Mouse (Mus musculus): ENCODE measurements around the gene Wnt10a. TPM values are rescaled to one million over a fixed set of nuclear protein-coding genes. Genes with fewer than 3 reads are reported as not detected.
A peak's percentile ranks its signal among the peaks of the same experiment; 100 is the strongest.
"Not testable (repeated sequence)": the region's sequence is repeated elsewhere in the genome, so short reads cannot be mapped to it uniquely, and the experiment has no call there.

The Wnt10a gene
- total RNA-seq, 2 experiments from 2014 or later = not detected

- intact Hi-C loops (cut with DNase I) = loop anchor here (1.0 kb wide), 1 partner anchor 20 kb away; no protein-coding TSS in a partner anchor
- peak; percentile 73 for DNase-seq (ENCODE audit: low spot score)
Observed at GRCm38 (mm10) chr1:74808078-74808477, 16.8 kb downstream of the Wnt10a start.

GRCm38 (mm10) chr1:74809007-74809406 lies 17.7 kb downstream of the Wnt10a start:
- no peak for DNase-seq (ENCODE audit: low spot score)
- intact Hi-C loops (cut with DNase I) = no loop called here

- intact Hi-C loops (cut with DNase I) = no loop called here
- no peak for DNase-seq (ENCODE audit: low spot score)
Observed at GRCm38 (mm10) chr1:74814931-74815647, 23.8 kb downstream of the Wnt10a start.

- DNase-seq (ENCODE audit: low spot score); intact Hi-C loops (cut with DNase I): not testable (repeated sequence)
Observed at GRCm38 (mm10) chr1:74815965-74816364, 24.6 kb downstream of the Wnt10a start.

- intact Hi-C loops (cut with DNase I) = no loop called here
- peak; percentile 84 for DNase-seq (ENCODE audit: low spot score)
Observed at GRCm38 (mm10) chr1:74816612-74817199, 25.4 kb downstream of the Wnt10a start.

- intact Hi-C loops (cut with DNase I) = no loop called here
Observed at GRCm38 (mm10) chr1:74817219-74817618, 25.9 kb downstream of the Wnt10a start.

GRCm38 (mm10) chr1:74818509-74818908 lies 27.2 kb downstream of the Wnt10a start:
- intact Hi-C loops (cut with DNase I) = no loop called here
- no peak for DNase-seq (ENCODE audit: low spot score)

More at GRCm38 (mm10) chr1:74817219-74817618, 25.9 kb downstream of the Wnt10a start:
- no peak for DNase-seq (ENCODE audit: low spot score)

GRCm38 (mm10) chr1:74823598-74823997 lies 32.3 kb downstream of the Wnt10a start:
- DNase-seq (ENCODE audit: low spot score); intact Hi-C loops (cut with DNase I): not testable (repeated sequence)

GRCm38 (mm10) chr1:74824518-74825302 lies 33.4 kb downstream of the Wnt10a start:
- DNase-seq (ENCODE audit: low spot score) = no peak
- intact Hi-C loops (cut with DNase I) = no loop called here

- intact Hi-C loops (cut with DNase I) = no loop called here
- DNase-seq (ENCODE audit: low spot score) = no peak
Observed at GRCm38 (mm10) chr1:74830061-74830460, 38.7 kb downstream of the Wnt10a start.

- DNase-seq (ENCODE audit: low spot score) = no peak
- intact Hi-C loops (cut with DNase I) = no loop called here
Observed at GRCm38 (mm10) chr1:74833255-74833654, 41.9 kb downstream of the Wnt10a start.

- DNase-seq (ENCODE audit: low spot score) = no peak
- intact Hi-C loops (cut with DNase I) = no loop called here
Observed at GRCm38 (mm10) chr1:74843090-74843489, 51.8 kb downstream of the Wnt10a start.

GRCm38 (mm10) chr1:74846341-74846740 lies 55.0 kb downstream of the Wnt10a start:
- DNase-seq (ENCODE audit: low spot score) = no peak
- intact Hi-C loops (cut with DNase I) = no loop called here

- intact Hi-C loops (cut with DNase I) = no loop called here
Observed at GRCm38 (mm10) chr1:74848946-74849345, 57.6 kb downstream of the Wnt10a start.

GRCm38 (mm10) chr1:74850251-74850650 lies 58.9 kb downstream of the Wnt10a start:
- intact Hi-C loops (cut with DNase I) = no loop called here
- no peak for DNase-seq (ENCODE audit: low spot score)

More at GRCm38 (mm10) chr1:74848946-74849345, 57.6 kb downstream of the Wnt10a start:
- no peak for DNase-seq (ENCODE audit: low spot score)

- no peak for DNase-seq (ENCODE audit: low spot score)
- intact Hi-C loops (cut with DNase I) = no loop called here
Observed at GRCm38 (mm10) chr1:74851001-74851775, 59.9 kb downstream of the Wnt10a start.
